Mouse (Mus musculus): Measurements from ENCODE around the gene Fbh1. TPM values are rescaled to one million over a fixed set of nuclear protein-coding genes. Genes with fewer than 3 reads are reported as not detected.

The Fbh1 gene
- polyA plus RNA-seq, 1 experiment from 2014 or later = 147 TPM

GRCm38 (mm10) chr2:11774426-11774825 is 3.0 kb downstream of the Fbh1 start:
- Histone ChIP-seq H3K4me2 (ENCODE audit: low read depth, low read length) (no peak overlapping the region), H3K9ac (ENCODE audit: low read depth, low read length) (no peak overlapping the region), H3K36me3 (ENCODE audit: control insufficient read depth, insufficient read depth, low read length) (peaks cover 5% of the 10 kb centered on the region), H3K9me3 (ENCODE audit: control insufficient read depth, low read length) (no peaks in the 10 kb centered on the region), H3K27ac (replicated peaks; ENCODE audit: low read depth, low read length) (no peak overlapping the region), H3K4me1 (ENCODE audit: control insufficient read depth, insufficient read depth, low read length) (peaks cover 18% of the 10 kb centered on the region), H3K27me3 (replicated peaks; ENCODE audit: control insufficient read depth, insufficient read depth, low read length) (no peaks in the 10 kb centered on the region), H3K4me3 (ENCODE audit: low read depth, low read length) (no peak overlapping the region)
- no peak for ATAC-seq (ENCODE audit: low read depth)
- WGBS = 88% methylated on average over 10 of the region's 10 CpGs
- DNase-seq (ENCODE audit: low spot score) = no peak

- H3K27ac ChIP-seq (replicated peaks; ENCODE audit: low read depth, low read length) = no peak overlapping the region
- no peak overlapping the region for H3K9ac ChIP-seq (ENCODE audit: low read depth, low read length)
- no peak for ATAC-seq (ENCODE audit: low read depth)
- DNase-seq (ENCODE audit: low spot score) = no peak
- H3K4me2 ChIP-seq (ENCODE audit: low read depth, low read length) = no peak overlapping the region
- peaks cover 23% of the 10 kb centered on the region for H3K36me3 ChIP-seq (ENCODE audit: control insufficient read depth, insufficient read depth, low read length)
- no peaks in the 10 kb centered on the region for H3K27me3 ChIP-seq (replicated peaks; ENCODE audit: control insufficient read depth, insufficient read depth, low read length)
- no peaks in the 10 kb centered on the region for H3K9me3 ChIP-seq (ENCODE audit: control insufficient read depth, low read length)
- WGBS = 75% methylated on average over 4 of the region's 4 CpGs
- peaks cover 11% of the 10 kb centered on the region for H3K4me1 ChIP-seq (ENCODE audit: control insufficient read depth, insufficient read depth, low read length)
- H3K4me3 ChIP-seq (ENCODE audit: low read depth, low read length) = no peak overlapping the region
Measured at GRCm38 (mm10) chr2:11772401-11772800, 5.0 kb downstream of the Fbh1 start.

- Histone ChIP-seq H3K9ac (ENCODE audit: low read depth, low read length) (no peak overlapping the region), H3K4me2 (ENCODE audit: low read depth, low read length) (no peak overlapping the region), H3K9me3 (ENCODE audit: control insufficient read depth, low read length) (no peaks in the 10 kb centered on the region), H3K4me3 (ENCODE audit: low read depth, low read length) (no peak overlapping the region), H3K36me3 (ENCODE audit: control insufficient read depth, insufficient read depth, low read length) (peaks cover 30% of the 10 kb centered on the region), H3K27me3 (replicated peaks; ENCODE audit: control insufficient read depth, insufficient read depth, low read length) (no peaks in the 10 kb centered on the region), H3K4me1 (ENCODE audit: control insufficient read depth, insufficient read depth, low read length) (peaks cover 11% of the 10 kb centered on the region), H3K27ac (replicated peaks; ENCODE audit: low read depth, low read length) (no peak overlapping the region)
- no peak for DNase-seq (ENCODE audit: low spot score)
- 90% methylated on average over 4 of the region's 4 CpGs for WGBS
- ATAC-seq (ENCODE audit: low read depth) = no peak
Measured at GRCm38 (mm10) chr2:11771701-11772100, 5.7 kb downstream of the Fbh1 start.

- DNase-seq (ENCODE audit: low spot score) (no peak), ATAC-seq (ENCODE audit: low read depth) (no peak)
- peaks cover 75% of the 10 kb centered on the region for H3K36me3 ChIP-seq (ENCODE audit: control insufficient read depth, insufficient read depth, low read length)
- no peaks in the 10 kb centered on the region for H3K4me1 ChIP-seq (ENCODE audit: control insufficient read depth, insufficient read depth, low read length)
- no peaks in the 10 kb centered on the region for H3K9me3 ChIP-seq (ENCODE audit: control insufficient read depth, low read length)
- H3K4me2 ChIP-seq (ENCODE audit: low read depth, low read length) = no peak overlapping the region
- WGBS = 87% methylated on average over 10 of the region's 10 CpGs
- H3K4me3 ChIP-seq (ENCODE audit: low read depth, low read length) = no peak overlapping the region
- no peak overlapping the region for H3K27ac ChIP-seq (replicated peaks; ENCODE audit: low read depth, low read length)
- no peak overlapping the region for H3K9ac ChIP-seq (ENCODE audit: low read depth, low read length)
- no peaks in the 10 kb centered on the region for H3K27me3 ChIP-seq (replicated peaks; ENCODE audit: control insufficient read depth, insufficient read depth, low read length)
Measured at GRCm38 (mm10) chr2:11767161-11767545, 10.2 kb downstream of the Fbh1 start.

- ATAC-seq (ENCODE audit: low read depth) = no peak
- Histone ChIP-seq H3K4me2 (ENCODE audit: low read depth, low read length) (no peak overlapping the region), H3K9me3 (ENCODE audit: control insufficient read depth, low read length) (no peaks in the 10 kb centered on the region), H3K9ac (ENCODE audit: low read depth, low read length) (no peak overlapping the region), H3K27me3 (replicated peaks; ENCODE audit: control insufficient read depth, insufficient read depth, low read length) (no peaks in the 10 kb centered on the region), H3K4me1 (ENCODE audit: control insufficient read depth, insufficient read depth, low read length) (no peaks in the 10 kb centered on the region), H3K27ac (replicated peaks; ENCODE audit: low read depth, low read length) (no peak overlapping the region), H3K36me3 (ENCODE audit: control insufficient read depth, insufficient read depth, low read length) (peaks cover 80% of the 10 kb centered on the region), H3K4me3 (ENCODE audit: low read depth, low read length) (no peak overlapping the region)
- DNase-seq (ENCODE audit: low spot score) = no peak
- WGBS = 76% methylated on average over 5 of the region's 5 CpGs
Measured at GRCm38 (mm10) chr2:11766485-11767160, 10.8 kb downstream of the Fbh1 start.

GRCm38 (mm10) chr2:11765694-11766093 is 11.7 kb downstream of the Fbh1 start:
- H3K4me2 ChIP-seq (ENCODE audit: low read depth, low read length) = no peak overlapping the region
- H3K27ac ChIP-seq (replicated peaks; ENCODE audit: low read depth, low read length) = no peak overlapping the region
- peaks cover 90% of the 10 kb centered on the region for H3K36me3 ChIP-seq (ENCODE audit: control insufficient read depth, insufficient read depth, low read length)
- no peaks in the 10 kb centered on the region for H3K27me3 ChIP-seq (replicated peaks; ENCODE audit: control insufficient read depth, insufficient read depth, low read length)
- no peak for ATAC-seq (ENCODE audit: low read depth)
- H3K4me1 ChIP-seq (ENCODE audit: control insufficient read depth, insufficient read depth, low read length) = no peaks in the 10 kb centered on the region
- no peak overlapping the region for H3K9ac ChIP-seq (ENCODE audit: low read depth, low read length)
- no peaks in the 10 kb centered on the region for H3K9me3 ChIP-seq (ENCODE audit: control insufficient read depth, low read length)
- 85% methylated on average over 4 of the region's 4 CpGs for WGBS
- no peak for DNase-seq (ENCODE audit: low spot score)
- no peak overlapping the region for H3K4me3 ChIP-seq (ENCODE audit: low read depth, low read length)

GRCm38 (mm10) chr2:11762541-11762940 is 14.8 kb downstream of the Fbh1 start:
- H3K36me3 ChIP-seq (ENCODE audit: control insufficient read depth, insufficient read depth, low read length) = peaks cover 99% of the 10 kb centered on the region
- ATAC-seq (ENCODE audit: low read depth) = no peak
- DNase-seq (ENCODE audit: low spot score) = no peak
- no peak overlapping the region for H3K4me2 ChIP-seq (ENCODE audit: low read depth, low read length)
- no peak overlapping the region for H3K27ac ChIP-seq (replicated peaks; ENCODE audit: low read depth, low read length)
- H3K9me3 ChIP-seq (ENCODE audit: control insufficient read depth, low read length) = no peaks in the 10 kb centered on the region
- no peaks in the 10 kb centered on the region for H3K4me1 ChIP-seq (ENCODE audit: control insufficient read depth, insufficient read depth, low read length)
- no peak overlapping the region for H3K9ac ChIP-seq (ENCODE audit: low read depth, low read length)
- H3K27me3 ChIP-seq (replicated peaks; ENCODE audit: control insufficient read depth, insufficient read depth, low read length) = no peaks in the 10 kb centered on the region
- 88% methylated on average over 4 of the region's 4 CpGs for WGBS
- no peak overlapping the region for H3K4me3 ChIP-seq (ENCODE audit: low read depth, low read length)

GRCm38 (mm10) chr2:11739516-11740051 is 37.8 kb downstream of the Fbh1 start:
- no peak overlapping the region for H3K27ac ChIP-seq (replicated peaks; ENCODE audit: low read depth, low read length)
- no peak for DNase-seq (ENCODE audit: low spot score)

GRCm38 (mm10) chr2:11738794-11739193 is 38.6 kb downstream of the Fbh1 start:
- Histone ChIP-seq H3K9ac (ENCODE audit: low read depth, low read length) (no peak overlapping the region), H3K27me3 (replicated peaks; ENCODE audit: control insufficient read depth, insufficient read depth, low read length) (no peaks in the 10 kb centered on the region), H3K4me1 (ENCODE audit: control insufficient read depth, insufficient read depth, low read length) (no peaks in the 10 kb centered on the region), H3K4me3 (ENCODE audit: low read depth, low read length) (no peak overlapping the region), H3K27ac (replicated peaks; ENCODE audit: low read depth, low read length) (no peak overlapping the region), H3K9me3 (ENCODE audit: control insufficient read depth, low read length) (no peaks in the 10 kb centered on the region), H3K36me3 (ENCODE audit: control insufficient read depth, insufficient read depth, low read length) (peaks cover 41% of the 10 kb centered on the region), H3K4me2 (ENCODE audit: low read depth, low read length) (no peak overlapping the region)
- ATAC-seq (ENCODE audit: low read depth) (0 out of 2 replicates have a peak, but pooled peaks have one; percentile 33), DNase-seq (ENCODE audit: low spot score) (no peak)
- WGBS = 88% methylated on average over 3 of the region's 3 CpGs

More at GRCm38 (mm10) chr2:11739516-11740051, 37.8 kb downstream of the Fbh1 start:
- ATAC-seq (ENCODE audit: low read depth) = no peak
- Histone ChIP-seq H3K4me2 (ENCODE audit: low read depth, low read length) (no peak overlapping the region), H3K4me1 (ENCODE audit: control insufficient read depth, insufficient read depth, low read length) (no peaks in the 10 kb centered on the region), H3K9ac (ENCODE audit: low read depth, low read length) (no peak overlapping the region), H3K36me3 (ENCODE audit: control insufficient read depth, insufficient read depth, low read length) (peaks cover 45% of the 10 kb centered on the region), H3K4me3 (ENCODE audit: low read depth, low read length) (no peak overlapping the region), H3K27me3 (replicated peaks; ENCODE audit: control insufficient read depth, insufficient read depth, low read length) (no peaks in the 10 kb centered on the region), H3K9me3 (ENCODE audit: control insufficient read depth, low read length) (no peaks in the 10 kb centered on the region)
- WGBS = 94% methylated on average over 4 of the region's 4 CpGs
